Mouse (Mus musculus) kidney, postnatal 0 days (tissue): Measurements from ENCODE around the gene Epn3. TPM values are rescaled to one million over a fixed set of nuclear protein-coding genes. Genes with fewer than 3 reads are reported as not detected.

Experiments used
- ATAC-seq: fragments of 200-750 bp; cut with Nextera tagmentation; replicated peaks from 2 replicates; pipeline ENCODE4 v1.8.0; 2017; ENCODE audit warnings: low read depth, moderate number of reproducible peaks, moderate TSS enrichment, moderate library complexity; ENCODE audit not compliant: low FRiP score
- DNase-seq: peaks from one replicate; pipeline ENCODE4 v3.0.0-alpha.2; 2016; ENCODE audit warnings: low spot score
- H3K27ac ChIP-seq: fragments of 300-500 bp; sonication (generic); 2 replicates; pipeline ENCODE4 v1.5.1; 2014; ENCODE audit warnings: mild to moderate bottlenecking
- H3K27me3 ChIP-seq: fragments of 300-500 bp; sonication (generic); 2 replicates; pipeline ENCODE4 v1.6.1; 2014; ENCODE audit warnings: low read length, mixed read lengths; ENCODE audit not compliant: insufficient read depth
- H3K36me3 ChIP-seq: fragments of 300-500 bp; sonication (generic); 2 replicates; pipeline ENCODE4 v1.6.1; 2014; ENCODE audit warnings: low read length, mixed read lengths; ENCODE audit not compliant: insufficient read depth
- H3K4me1 ChIP-seq: fragments of 300-500 bp; sonication (generic); replicated peaks from 2 replicates; pipeline ENCODE4 v1.6.1; 2014; ENCODE audit warnings: antibody characterized with exemption, low read length, mixed read lengths; ENCODE audit not compliant: insufficient read depth
- H3K4me2 ChIP-seq: fragments of 300-500 bp; sonication (generic); 2 replicates; pipeline ENCODE4 v1.6.1; 2014; ENCODE audit warnings: mild to moderate bottlenecking, low read length, moderate library complexity, mixed read lengths
- H3K4me3 ChIP-seq: fragments of 300-500 bp; sonication (generic); replicated peaks from 2 replicates; pipeline ENCODE4 v1.5.1; 2014; ENCODE audit warnings: low read depth, low read length
- H3K9ac ChIP-seq: fragments of 300-500 bp; sonication (generic); 2 replicates; pipeline ENCODE4 v1.6.1; 2014; ENCODE audit warnings: low read depth, low read length
- H3K9me3 ChIP-seq: fragments of 300-500 bp; sonication (generic); replicated peaks from 2 replicates; pipeline ENCODE4 v1.6.1; 2016; ENCODE audit warnings: low read length, inconsistent platforms, mixed read lengths
- CTCF ChIP-seq: IDR thresholded peaks from 2 replicates; pipeline ENCODE4 v1.5.1; 2016; ENCODE audit warnings: antibody characterized with exemption, low read depth, mild to moderate bottlenecking, moderate library complexity
- WGBS: fragments of 180-500 bp; shearing (Covaris S2); extraction: QIAGEN DNeasy Blood & Tissue Kit; methylation state at CpG from one replicate; pipeline ENCODE4 v1.1.7; 2014; 5-methylcytosine and 5-hydroxymethylcytosine counted together
- polyA plus RNA-seq: library from polyadenylated mRNA; unstranded; fragments of >200 nt; fragmentation: Nextera tagmentation; extraction: Ambion mirVana; gene quantifications from 2 replicates; pipeline ENCODE4 v1.2.1, GENCODE M21; 2015

Epn3 gene
- 34.7 and 37.5 TPM in 2 replicates for polyA plus RNA-seq

DNA sequence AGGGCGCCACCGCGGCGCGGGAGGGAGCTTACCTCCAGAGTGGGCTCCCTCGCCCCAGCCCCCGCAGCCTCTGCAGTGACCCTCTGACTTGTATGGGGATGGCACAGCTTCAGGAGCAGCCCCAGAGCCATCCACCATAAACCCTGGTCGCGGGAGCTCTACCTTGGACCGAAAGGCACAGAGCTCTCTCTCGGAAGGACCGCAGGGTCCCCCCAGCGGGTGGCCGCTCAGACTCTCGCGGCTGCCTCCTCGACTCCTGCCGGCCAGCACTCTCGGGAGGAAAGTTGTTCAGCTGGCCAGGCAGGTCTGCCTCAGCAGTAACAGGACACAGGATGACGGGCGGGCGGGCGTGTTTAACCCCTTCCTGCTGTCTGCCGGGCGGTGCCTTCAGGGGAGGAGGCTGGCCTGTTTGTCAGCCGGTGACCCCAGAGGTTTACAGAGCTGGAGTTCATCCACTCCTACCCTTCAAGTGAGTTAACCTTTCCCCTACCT, at the start of gene Epn3:
Gene Epn3, minus strand, starts transcription at position 314 of the 492 bp plus-strand sequence.
- Histone ChIP-seq H3K27me3 (no peaks in the 10 kb centered on the region), H3K9me3 (no peaks in the 10 kb centered on the region), H3K36me3 (peaks cover 3% of the 10 kb centered on the region; the same call in 1 of the 2 replicates), H3K4me1 (peaks cover 8% of the 10 kb centered on the region; the same call in 1 of the 2 replicates), H3K27ac (peak within 1 kb of the TSS; percentile 93), H3K4me2 (peak within 1 kb of the TSS; percentile 65), H3K9ac (peak within 1 kb of the TSS; percentile 73), H3K4me3 (peak within 1 kb of the TSS; percentile 44)
- peak; percentile 84 for DNase-seq
- WGBS = 0% methylated on average over 26 of the region's 26 CpGs
- ATAC-seq = peak; percentile 60; the same call in 1 of the 2 replicates
- no peak for TF ChIP-seq CTCF

DNA sequence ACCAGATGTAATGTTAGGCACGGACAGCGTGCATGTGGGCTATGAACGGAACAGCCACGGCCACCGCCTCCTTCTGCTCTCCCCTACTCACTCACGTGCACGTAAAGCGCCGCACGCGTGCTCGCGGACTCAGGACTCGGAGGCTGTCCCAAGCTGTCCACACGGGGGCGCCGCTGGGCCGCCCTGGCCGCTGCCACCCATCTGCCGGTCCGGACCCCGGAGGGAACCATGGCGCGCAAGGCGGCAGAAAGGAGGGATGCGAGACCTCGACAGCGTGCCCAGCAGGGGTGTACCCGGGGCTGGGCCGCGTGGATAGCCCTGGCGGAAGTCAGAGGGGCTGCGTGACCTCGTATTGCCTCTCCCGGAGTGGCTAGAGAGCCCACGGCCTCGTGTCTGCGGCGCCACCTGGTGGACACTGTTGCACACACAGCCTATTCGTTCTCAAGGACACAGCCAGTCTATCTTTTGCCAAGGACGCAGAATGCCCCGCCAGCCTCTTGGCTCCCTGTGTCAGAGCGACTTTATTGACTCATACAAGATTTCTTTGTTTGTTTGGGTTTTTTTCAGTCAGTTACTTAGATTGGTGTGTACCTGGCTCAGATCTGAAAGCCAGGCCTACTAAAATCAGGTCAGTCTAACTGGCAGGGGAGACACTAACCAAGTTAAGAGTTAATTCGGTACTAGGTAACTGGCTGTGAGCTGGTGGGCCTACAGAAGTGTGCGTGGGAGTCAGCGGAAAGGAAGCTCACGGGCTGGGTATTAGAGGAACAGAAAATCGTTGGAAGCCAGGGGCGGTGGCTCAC, 49.3 kb upstream of the Epn3 start, which contains the start of gene Rsad1:
Gene Rsad1, minus strand, starts transcription at position 368 of the 803 bp plus-strand sequence.
- no peaks in the 10 kb centered on the region for H3K9me3 ChIP-seq
- H3K27ac ChIP-seq = peak within 1 kb of the TSS; percentile 71
- 3% methylated on average over 49 of the region's 49 CpGs for WGBS
- peak within 1 kb of the TSS; percentile 64 for H3K9ac ChIP-seq
- peaks cover 7% of the 10 kb centered on the region; the same call in 1 of the 2 replicates for H3K4me1 ChIP-seq
- no peaks in the 10 kb centered on the region for H3K27me3 ChIP-seq
- peak within 1 kb of the TSS; percentile 38 for H3K4me3 ChIP-seq
- no peaks in the 10 kb centered on the region for H3K36me3 ChIP-seq
- peak; percentile 99 for TF ChIP-seq CTCF
- ATAC-seq = peak; percentile 91
- peak within 1 kb of the TSS; percentile 93 for H3K4me2 ChIP-seq
- DNase-seq = peak; percentile 95

GRCm38 (mm10) chr11:94548041-94548784, 48.4 kb upstream of the Epn3 start:
- WGBS = 9% methylated on average over 24 of the region's 24 CpGs
- Histone ChIP-seq H3K9me3 (no peaks in the 10 kb centered on the region), H3K4me2 (peak overlapping the region; percentile 93), H3K4me1 (peaks cover 7% of the 10 kb centered on the region; the same call in 1 of the 2 replicates), H3K27ac (peak overlapping the region; percentile 71; the same call in 1 of the 2 replicates), H3K36me3 (no peaks in the 10 kb centered on the region), H3K4me3 (peak overlapping the region; percentile 38), H3K9ac (peak overlapping the region; percentile 64), H3K27me3 (no peaks in the 10 kb centered on the region)
- no peak for TF ChIP-seq CTCF
- 0 out of 2 replicates have a peak, but pooled peaks have one; percentile 22 for ATAC-seq
- DNase-seq = no peak

GRCm38 (mm10) chr11:94547271-94547670, 47.5 kb upstream of the Epn3 start:
- ATAC-seq = no peak

GRCm38 (mm10) chr11:94546381-94546780, 46.6 kb upstream of the Epn3 start:
- Histone ChIP-seq H3K4me2 (no peak overlapping the region), H3K4me1 (peaks cover 7% of the 10 kb centered on the region; the same call in 1 of the 2 replicates), H3K4me3 (no peak overlapping the region), H3K36me3 (no peaks in the 10 kb centered on the region), H3K27ac (no peak overlapping the region), H3K27me3 (no peaks in the 10 kb centered on the region), H3K9me3 (no peaks in the 10 kb centered on the region), H3K9ac (no peak overlapping the region)
- no peak for TF ChIP-seq CTCF
- WGBS = 97% methylated on average over 5 of the region's 5 CpGs
- no peak for ATAC-seq
- DNase-seq = no peak

More at GRCm38 (mm10) chr11:94547271-94547670, 47.5 kb upstream of the Epn3 start:
- Histone ChIP-seq H3K4me2 (no peak overlapping the region), H3K4me1 (peaks cover 7% of the 10 kb centered on the region; the same call in 1 of the 2 replicates), H3K9ac (no peak overlapping the region), H3K27me3 (no peaks in the 10 kb centered on the region), H3K36me3 (no peaks in the 10 kb centered on the region), H3K27ac (no peak overlapping the region), H3K4me3 (no peak overlapping the region), H3K9me3 (no peaks in the 10 kb centered on the region)
- no peak for TF ChIP-seq CTCF
- no peak for DNase-seq
- WGBS = 92% methylated on average over 6 of the region's 6 CpGs

DNA sequence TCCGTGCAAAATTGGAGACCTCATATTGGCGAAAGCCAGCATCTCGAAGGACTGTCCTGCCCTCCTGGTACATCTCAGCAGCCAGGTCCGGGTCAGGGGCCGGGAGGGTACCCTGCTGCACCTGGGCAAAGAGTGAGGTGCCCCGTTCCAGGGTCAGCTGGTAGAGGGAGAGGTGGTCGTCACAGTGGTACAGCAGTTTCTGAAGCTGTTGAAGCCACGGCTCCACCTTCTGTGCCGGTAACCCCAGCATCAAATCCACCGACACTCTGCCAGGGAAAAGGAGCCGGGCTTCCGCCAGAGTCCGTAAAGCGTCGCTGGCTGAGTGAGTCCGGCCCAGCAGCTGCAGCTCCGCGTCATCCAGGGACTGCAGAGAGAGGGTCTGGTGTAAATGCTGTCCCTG, 44.6 kb upstream of the Epn3 start:
- Histone ChIP-seq H3K9ac (no peak overlapping the region), H3K9me3 (no peaks in the 10 kb centered on the region), H3K27me3 (no peaks in the 10 kb centered on the region), H3K4me3 (no peak overlapping the region), H3K4me2 (peak overlapping the region; percentile 39), H3K36me3 (no peaks in the 10 kb centered on the region), H3K4me1 (peaks cover 7% of the 10 kb centered on the region; the same call in 1 of the 2 replicates), H3K27ac (no peak overlapping the region)
- TF ChIP-seq CTCF = no peak
- no peak for DNase-seq
- ATAC-seq = no peak
- 53% methylated on average over 18 of the region's 18 CpGs for WGBS
